Mouse (Mus musculus) ovary, adult 2 months (tissue): ENCODE data around the gene Ciita. TPM values are rescaled to one million over a fixed set of nuclear protein-coding genes. Genes with fewer than 3 reads are reported as not detected.

Experiments used
- polyA plus RNA-seq: library from polyadenylated mRNA; depleted of rRNA; stranded (reverse); fragments of >200 nt; gene quantifications from 2 replicates; pipeline ENCODE4 v1.2.3, GENCODE M21; 2012; rRNA removed

Gene Ciita
- polyA plus RNA-seq = 4.7 and 4.9 TPM in 2 replicates

GRCm38 (mm10) chr16:10479857-10480256 is at the start of gene Ciita:
Gene Ciita (plus strand): TSS chr16:10480059.

GRCm38 (mm10) chr16:10447264-10447594 is 32.6 kb upstream of the Ciita start, which contains the start of gene Tvp23a:
Gene Tvp23a (minus strand): TSS chr16:10447362.

GRCm38 (mm10) chr16:10542698-10543365 is 63.0 kb downstream of the Ciita start, which contains the start of gene Dexi:
Gene Dexi (minus strand): TSS chr16:10543054.

GRCm38 (mm10) chr16:10544995-10545622 is 65.2 kb downstream of the Ciita start, which contains the start of gene Clec16a:
Gene Clec16a (plus strand): TSS chr16:10545339.

Other genes with a start within 250 kb of the Ciita start
- 43.1 and 43.6 TPM in 2 replicates for gene Emp2, start 166.1 kb upstream of the Ciita start, polyA plus RNA-seq
- 0.75 and 0.89 TPM in 2 replicates for gene Tekt5, start 84.6 kb upstream of the Ciita start, polyA plus RNA-seq
- gene Nubp1, start 68.1 kb upstream of the Ciita start, polyA plus RNA-seq = 30.2 and 34.1 TPM in 2 replicates
- gene Tvp23a, start 32.7 kb upstream of the Ciita start, polyA plus RNA-seq = 3.7 and 4.2 TPM in 2 replicates
- gene Dexi, start 63.0 kb downstream of the Ciita start, polyA plus RNA-seq = 109 and 133 TPM in 2 replicates
- gene Clec16a, start 65.3 kb downstream of the Ciita start, polyA plus RNA-seq = 13.4 and 14.2 TPM in 2 replicates